In genomic region chr8:87152068-87152915, GRCm38 (mm10) we compare ENCODE assay signal across 14 mouse cellular contexts.
DNase-seq lines count a peak whose midpoint lies in the region; ATAC-seq and TF ChIP-seq lines count a peak whose summit lies in the region.
"Had no signal": no experiment of that assay in that cellular context is flagged by ENCODE, and none has a peak within 500 bp of the region (broad histone marks: within the 10 kb centered on the region; RNA-seq: fewer than 3 reads in every experiment).

No protein-coding gene starts in this region.

- no peak overlapping the region for H3K4me2 ChIP-seq in forebrain, postnatal 0 days (ENCODE audit: low read depth)
- no peak overlapping the region for H3K4me2 ChIP-seq in hindbrain, postnatal 0 days (ENCODE audit: low read depth, low read length)
- no peak overlapping the region for H3K4me2 ChIP-seq in neural tube, embryonic 11.5 days (ENCODE audit: low read depth)
- H3K4me2 ChIP-seq in liver, embryonic 12.5 days, result no peak overlapping the region
- H3K4me2 ChIP-seq: heart, embryonic 15.5 days; limb, embryonic 15.5 days had no signal

- no peak for ATAC-seq in forebrain, postnatal 0 days
- peak; percentile 48; the same call in 1 of the 2 replicates for ATAC-seq in hindbrain, postnatal 0 days
- no peak for ATAC-seq in neural tube, embryonic 11.5 days (ENCODE audit: insufficient read depth, low FRiP score, low TSS enrichment)
- ATAC-seq in liver, embryonic 12.5 days, result no peak
- ATAC-seq: intestine, postnatal 0 days; lung, postnatal 0 days had no signal

- DNase-seq in forebrain, embryonic 10.5 days (ENCODE audit: extremely low spot score, low spot score), result peak; percentile 71
- DNase-seq in forebrain, postnatal 0 days, result no peak
- DNase-seq in embryo, embryonic 9.5 days (ENCODE audit: extremely low spot score), result peak; percentile 57
- peak; percentile 47 for DNase-seq in hindbrain, postnatal 0 days (ENCODE audit: low spot score)
- peak; percentile 50 for DNase-seq in neural tube, embryonic 11.5 days (ENCODE audit: low spot score)
- DNase-seq in T-cell, adult 2 months (ENCODE audit: low spot score), result no peak
- no peak for DNase-seq in spleen, postnatal 14 days (ENCODE audit: low spot score in 2 of 2)

- H3K4me1 ChIP-seq in forebrain, embryonic 10.5 days, result peaks cover 35% of the 10 kb centered on the region
- H3K4me1 ChIP-seq in forebrain, postnatal 0 days (ENCODE audit: insufficient read depth), result no peaks in the 10 kb centered on the region
- peaks cover 8% of the 10 kb centered on the region; the same call in 1 of the 2 replicates for H3K4me1 ChIP-seq in hindbrain, postnatal 0 days (ENCODE audit: insufficient read depth, low read length)
- H3K4me1 ChIP-seq in neural tube, embryonic 11.5 days (ENCODE audit: control insufficient read depth, insufficient read depth, low read length), result peaks cover 5% of the 10 kb centered on the region; the same call in 1 of the 2 replicates
- H3K4me1 ChIP-seq in liver, embryonic 12.5 days, result no peaks in the 10 kb centered on the region
- H3K4me1 ChIP-seq: heart, embryonic 15.5 days; limb, embryonic 15.5 days had no signal

- no peaks in the 10 kb centered on the region for H3K9me3 ChIP-seq in forebrain, embryonic 10.5 days
- H3K9me3 ChIP-seq in forebrain, postnatal 0 days (ENCODE audit: low read length), result no peaks in the 10 kb centered on the region
- H3K9me3 ChIP-seq in hindbrain, postnatal 0 days (ENCODE audit: low read length), result no peaks in the 10 kb centered on the region
- H3K9me3 ChIP-seq in neural tube, embryonic 11.5 days (ENCODE audit: control insufficient read depth, low read length), result no peaks in the 10 kb centered on the region
- H3K9me3 ChIP-seq in liver, embryonic 12.5 days (replicated peaks), result no peaks in the 10 kb centered on the region
- H3K9me3 ChIP-seq: heart, embryonic 15.5 days; limb, embryonic 15.5 days had no signal

- H3K27me3 ChIP-seq in forebrain, embryonic 10.5 days (ENCODE audit: poor library complexity, severe bottlenecking), result peaks cover 39% of the 10 kb centered on the region
- no peaks in the 10 kb centered on the region for H3K27me3 ChIP-seq in forebrain, postnatal 0 days (ENCODE audit: insufficient read depth, low read length)
- H3K27me3 ChIP-seq in hindbrain, postnatal 0 days (ENCODE audit: insufficient read depth, low read length), result no peaks in the 10 kb centered on the region
- no peaks in the 10 kb centered on the region for H3K27me3 ChIP-seq in neural tube, embryonic 11.5 days (ENCODE audit: control insufficient read depth, insufficient read depth, low read length)
- no peaks in the 10 kb centered on the region for H3K27me3 ChIP-seq in liver, embryonic 12.5 days (replicated peaks)
- H3K27me3 ChIP-seq: heart, embryonic 15.5 days; limb, embryonic 15.5 days had no signal

- H3K36me3 ChIP-seq in forebrain, embryonic 10.5 days (replicated peaks), result no peaks in the 10 kb centered on the region
- no peaks in the 10 kb centered on the region for H3K36me3 ChIP-seq in forebrain, postnatal 0 days (ENCODE audit: insufficient read depth)
- H3K36me3 ChIP-seq in hindbrain, postnatal 0 days (ENCODE audit: insufficient read depth, low read length), result no peaks in the 10 kb centered on the region
- H3K36me3 ChIP-seq in neural tube, embryonic 11.5 days (ENCODE audit: control insufficient read depth, insufficient read depth, low read length), result no peaks in the 10 kb centered on the region
- no peaks in the 10 kb centered on the region for H3K36me3 ChIP-seq in liver, embryonic 12.5 days
- H3K36me3 ChIP-seq: G1E; heart, embryonic 15.5 days; limb, embryonic 15.5 days had no signal

- no peak overlapping the region for H3K9ac ChIP-seq in forebrain, postnatal 0 days
- H3K9ac ChIP-seq in hindbrain, postnatal 0 days (replicated peaks; ENCODE audit: low read length), result no peak overlapping the region
- H3K9ac ChIP-seq in neural tube, embryonic 11.5 days (ENCODE audit: low read length), result no peak overlapping the region
- H3K9ac ChIP-seq in liver, embryonic 12.5 days, result no peak overlapping the region
- H3K9ac ChIP-seq: heart, embryonic 15.5 days; limb, embryonic 15.5 days had no signal

- H3K27ac ChIP-seq in forebrain, embryonic 10.5 days, result peak overlapping the region; percentile 82
- H3K27ac ChIP-seq in forebrain, postnatal 0 days (ENCODE audit: low read depth, low read length), result no peak overlapping the region
- H3K27ac ChIP-seq in hindbrain, postnatal 0 days, result no peak overlapping the region; the same call in 1 of the 2 replicates
- peak overlapping the region; percentile 45; the same call in 1 of the 2 replicates for H3K27ac ChIP-seq in neural tube, embryonic 11.5 days (ENCODE audit: low read depth, low read length)
- H3K27ac ChIP-seq in liver, embryonic 12.5 days, result no peak overlapping the region
- H3K27ac ChIP-seq: heart, embryonic 15.5 days; limb, embryonic 15.5 days had no signal

- TF ChIP-seq CTCF in forebrain, postnatal 0 days (IDR thresholded peaks at IDR 0.05; ENCODE audit: low read depth), result no peak
- TF ChIP-seq CTCF in hindbrain, postnatal 0 days (IDR thresholded peaks at IDR 0.05; ENCODE audit: low read depth), result no peak

- peak overlapping the region; percentile 24 for H3K4me3 ChIP-seq in forebrain, embryonic 10.5 days
- no peak overlapping the region for H3K4me3 ChIP-seq in forebrain, postnatal 0 days (ENCODE audit: low read depth, low read length)
- H3K4me3 ChIP-seq in hindbrain, postnatal 0 days (ENCODE audit: low read length), result no peak overlapping the region
- no peak overlapping the region for H3K4me3 ChIP-seq in neural tube, embryonic 11.5 days (ENCODE audit: low read depth, low read length)
- H3K4me3 ChIP-seq in liver, embryonic 12.5 days, result no peak overlapping the region
- H3K4me3 ChIP-seq: heart, embryonic 15.5 days; limb, embryonic 15.5 days; myocyte had no signal

- WGBS in forebrain, embryonic 10.5 days, result 9% methylated on average over 8 of the region's 8 CpGs
- WGBS in forebrain, postnatal 0 days, result 18% methylated on average over 8 of the region's 8 CpGs
- 22% methylated on average over 8 of the region's 8 CpGs for WGBS in hindbrain, postnatal 0 days
- WGBS in neural tube, embryonic 11.5 days, result 25% methylated on average over 8 of the region's 8 CpGs
- whole genome bisulfite sequencing in liver, embryonic 12.5 days (ENCODE audit: insufficient replicate concordance), result 56% methylated on average over 8 of the region's 8 CpGs

Comparison
In these comparisons a context has a peak if more than half of its experiments do, and no peak if none do; other contexts are left out.
1. DNase-seq: peak in forebrain, embryonic 10.5 days (single experiment), embryo, embryonic 9.5 days (single experiment), hindbrain, postnatal 0 days (single experiment) and neural tube, embryonic 11.5 days (single experiment); none in forebrain, postnatal 0 days (single experiment), T-cell, adult 2 months (single experiment) and spleen, postnatal 14 days (0 of 2).
2. H3K27ac ChIP-seq: peak in forebrain, embryonic 10.5 days (single experiment) and neural tube, embryonic 11.5 days (single experiment); none in forebrain, postnatal 0 days (single experiment), hindbrain, postnatal 0 days (single experiment) and liver, embryonic 12.5 days (single experiment).